Mouse (Mus musculus) bone marrow macrophage, adult 2 months (primary cell): ENCODE measurements around the gene Sltm.

Experiments used
- CTCF ChIP-seq: IDR thresholded peaks from 2 replicates; pipeline ENCODE4 v1.5.1; 2012; ENCODE audit warnings: low read depth, mild to moderate bottlenecking, low read length, moderate library complexity
- POLR2A ChIP-seq: IDR thresholded peaks from 2 replicates; pipeline ENCODE4 v1.6.1; 2012; ENCODE audit warnings: mild to moderate bottlenecking, low read depth, low read length, borderline replicate concordance

- TF ChIP-seq POLR2A: no peak
- no peak for TF ChIP-seq CTCF
These were observed 42.6 kb downstream of the Sltm start for GRCm38 (mm10) chr9:70585172-70585571.
